Mouse (Mus musculus): ENCODE results near the gene Fam240a. TPM values are rescaled to one million over a fixed set of nuclear protein-coding genes. Genes with fewer than 3 reads are reported as not detected.

The Fam240a gene
- polyA plus RNA-seq, 1 experiment from 2014 or later: not detected

GRCm38 (mm10) chr9:110952931-110953549 is 36.4 kb upstream of the Fam240a start:
- Histone ChIP-seq H3K4me1 (peaks cover 12% of the 10 kb centered on the region), H3K27ac (replicated peaks) (peak overlapping the region; percentile 86), H3K4me2 (peak overlapping the region; percentile 94), H3K36me3 (no peaks in the 10 kb centered on the region), H3K9me3 (replicated peaks) (no peaks in the 10 kb centered on the region), H3K27me3 (replicated peaks) (0 out of 2 replicates have a peak, but pooled peaks cover 7% of the 10 kb centered on the region), H3K4me3 (replicated peaks) (peak overlapping the region; percentile 48), H3K9ac (replicated peaks) (peak overlapping the region; percentile 59)
- no peak for ATAC-seq (ENCODE audit: low FRiP score)
- 45% methylated on average over 5 of the region's 5 CpGs for WGBS

- H3K27me3 ChIP-seq (replicated peaks): 0 out of 2 replicates have a peak, but pooled peaks cover 7% of the 10 kb centered on the region
- H3K9ac ChIP-seq (replicated peaks): no peak overlapping the region
- no peak overlapping the region for H3K4me3 ChIP-seq (replicated peaks)
- H3K4me1 ChIP-seq: peaks cover 12% of the 10 kb centered on the region
- 56% methylated on average over 6 of the region's 6 CpGs for WGBS
- no peak overlapping the region for H3K4me2 ChIP-seq
- H3K27ac ChIP-seq (replicated peaks): no peak overlapping the region
- no peaks in the 10 kb centered on the region for H3K9me3 ChIP-seq (replicated peaks)
- no peaks in the 10 kb centered on the region for H3K36me3 ChIP-seq
- ATAC-seq (ENCODE audit: low FRiP score): no peak
Measured at GRCm38 (mm10) chr9:110952398-110952797, 35.7 kb upstream of the Fam240a start.

GRCm38 (mm10) chr9:110951866-110952265 is 35.2 kb upstream of the Fam240a start:
- peaks cover 12% of the 10 kb centered on the region for H3K4me1 ChIP-seq
- no peak overlapping the region for H3K4me3 ChIP-seq (replicated peaks)
- H3K9ac ChIP-seq (replicated peaks): no peak overlapping the region
- no peaks in the 10 kb centered on the region for H3K9me3 ChIP-seq (replicated peaks)
- no peaks in the 10 kb centered on the region for H3K36me3 ChIP-seq
- H3K27ac ChIP-seq (replicated peaks): no peak overlapping the region
- H3K4me2 ChIP-seq: no peak overlapping the region
- 0 out of 2 replicates have a peak, but pooled peaks cover 7% of the 10 kb centered on the region for H3K27me3 ChIP-seq (replicated peaks)
- ATAC-seq (ENCODE audit: low FRiP score): no peak
- 95% methylated on average over 13 of the region's 13 CpGs for WGBS

GRCm38 (mm10) chr9:110951397-110951796 is 34.7 kb upstream of the Fam240a start, which contains the start of gene Lrrc2:
Gene Lrrc2 (plus strand): TSS chr9:110951545.
- Histone ChIP-seq H3K36me3 (no peaks in the 10 kb centered on the region), H3K4me1 (peaks cover 15% of the 10 kb centered on the region), H3K27ac (replicated peaks) (no peak within 1 kb of the TSS), H3K9me3 (replicated peaks) (no peaks in the 10 kb centered on the region), H3K4me2 (no peak within 1 kb of the TSS), H3K4me3 (replicated peaks) (no peak within 1 kb of the TSS), H3K27me3 (replicated peaks) (peaks cover 9% of the 10 kb centered on the region; the same call in 1 of the 2 replicates), H3K9ac (replicated peaks) (no peak within 1 kb of the TSS)
- WGBS: 85% methylated on average over 11 of the region's 11 CpGs
- ATAC-seq (ENCODE audit: low FRiP score): no peak

- peaks cover 9% of the 10 kb centered on the region; the same call in 1 of the 2 replicates for H3K27me3 ChIP-seq (replicated peaks)
- no peak overlapping the region for H3K27ac ChIP-seq (replicated peaks)
- H3K4me1 ChIP-seq: peaks cover 20% of the 10 kb centered on the region
- no peaks in the 10 kb centered on the region for H3K36me3 ChIP-seq
- H3K9ac ChIP-seq (replicated peaks): no peak overlapping the region
- no peaks in the 10 kb centered on the region for H3K9me3 ChIP-seq (replicated peaks)
- H3K4me3 ChIP-seq (replicated peaks): no peak overlapping the region
- no peak for ATAC-seq (ENCODE audit: low FRiP score)
- H3K4me2 ChIP-seq: no peak overlapping the region
- WGBS: 97% methylated on average over 3 of the region's 3 CpGs
Measured at GRCm38 (mm10) chr9:110950109-110950508, 33.4 kb upstream of the Fam240a start.

- WGBS: 67% methylated on average over 8 of the region's 8 CpGs
- ATAC-seq (ENCODE audit: low FRiP score): no peak
Measured at GRCm38 (mm10) chr9:110948813-110949310, 32.2 kb upstream of the Fam240a start.

DNA sequence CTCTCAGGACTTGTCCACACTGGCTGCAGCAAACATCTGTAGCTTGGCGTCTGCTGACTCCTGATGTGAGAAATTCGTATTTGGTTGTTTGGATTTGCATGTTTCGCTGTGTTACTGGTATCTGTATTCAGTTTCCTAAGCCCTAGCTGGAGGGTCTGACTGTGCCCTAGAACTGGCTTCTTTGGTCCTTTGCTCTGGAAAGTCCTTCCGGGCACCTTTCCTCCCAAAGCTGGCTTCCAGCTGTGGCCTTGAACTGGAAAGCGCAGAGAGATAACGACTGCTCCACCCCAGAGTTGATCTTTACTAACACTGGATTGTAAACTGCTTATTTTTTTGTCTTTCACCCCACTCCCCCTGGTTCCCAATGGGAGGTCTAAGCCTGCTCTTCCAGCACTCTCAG is 31.2 kb upstream of the Fam240a start:
- Histone ChIP-seq H3K27me3 (replicated peaks) (peaks cover 19% of the 10 kb centered on the region; the same call in 1 of the 2 replicates), H3K4me3 (replicated peaks) (no peak overlapping the region), H3K9ac (replicated peaks) (no peak overlapping the region), H3K27ac (replicated peaks) (no peak overlapping the region), H3K36me3 (no peaks in the 10 kb centered on the region), H3K4me2 (no peak overlapping the region), H3K9me3 (replicated peaks) (no peaks in the 10 kb centered on the region), H3K4me1 (peaks cover 16% of the 10 kb centered on the region)
- ATAC-seq (ENCODE audit: low FRiP score): no peak
- 43% methylated on average over 6 of the region's 6 CpGs for WGBS

More at GRCm38 (mm10) chr9:110948813-110949310, 32.2 kb upstream of the Fam240a start:
- Histone ChIP-seq H3K36me3 (no peaks in the 10 kb centered on the region), H3K27ac (replicated peaks) (no peak overlapping the region), H3K4me1 (peaks cover 21% of the 10 kb centered on the region), H3K9me3 (replicated peaks) (no peaks in the 10 kb centered on the region), H3K27me3 (replicated peaks) (peaks cover 19% of the 10 kb centered on the region; the same call in 1 of the 2 replicates), H3K4me2 (no peak overlapping the region), H3K9ac (replicated peaks) (no peak overlapping the region), H3K4me3 (replicated peaks) (no peak overlapping the region)

- WGBS: 13% methylated on average over 6 of the region's 6 CpGs
Measured at GRCm38 (mm10) chr9:110947261-110947661, 30.6 kb upstream of the Fam240a start.

GRCm38 (mm10) chr9:110946548-110947044 is 29.9 kb upstream of the Fam240a start:
- H3K4me3 ChIP-seq (replicated peaks): no peak overlapping the region
- no peaks in the 10 kb centered on the region for H3K36me3 ChIP-seq
- peaks cover 13% of the 10 kb centered on the region for H3K4me1 ChIP-seq
- 12% methylated on average over 20 of the region's 20 CpGs for WGBS
- no peak overlapping the region for H3K9ac ChIP-seq (replicated peaks)
- no peaks in the 10 kb centered on the region for H3K9me3 ChIP-seq (replicated peaks)
- no peak for ATAC-seq (ENCODE audit: low FRiP score)
- no peak overlapping the region for H3K4me2 ChIP-seq
- H3K27me3 ChIP-seq (replicated peaks): peaks cover 17% of the 10 kb centered on the region; the same call in 1 of the 2 replicates
- no peak overlapping the region for H3K27ac ChIP-seq (replicated peaks)

More at GRCm38 (mm10) chr9:110947261-110947661, 30.6 kb upstream of the Fam240a start:
- ATAC-seq (ENCODE audit: low FRiP score): no peak
- no peak overlapping the region for H3K9ac ChIP-seq (replicated peaks)
- peaks cover 13% of the 10 kb centered on the region for H3K4me1 ChIP-seq
- H3K27me3 ChIP-seq (replicated peaks): peaks cover 18% of the 10 kb centered on the region; the same call in 1 of the 2 replicates
- no peaks in the 10 kb centered on the region for H3K36me3 ChIP-seq
- H3K9me3 ChIP-seq (replicated peaks): no peaks in the 10 kb centered on the region
- no peak overlapping the region for H3K4me3 ChIP-seq (replicated peaks)
- H3K4me2 ChIP-seq: no peak overlapping the region
- no peak overlapping the region for H3K27ac ChIP-seq (replicated peaks)

DNA sequence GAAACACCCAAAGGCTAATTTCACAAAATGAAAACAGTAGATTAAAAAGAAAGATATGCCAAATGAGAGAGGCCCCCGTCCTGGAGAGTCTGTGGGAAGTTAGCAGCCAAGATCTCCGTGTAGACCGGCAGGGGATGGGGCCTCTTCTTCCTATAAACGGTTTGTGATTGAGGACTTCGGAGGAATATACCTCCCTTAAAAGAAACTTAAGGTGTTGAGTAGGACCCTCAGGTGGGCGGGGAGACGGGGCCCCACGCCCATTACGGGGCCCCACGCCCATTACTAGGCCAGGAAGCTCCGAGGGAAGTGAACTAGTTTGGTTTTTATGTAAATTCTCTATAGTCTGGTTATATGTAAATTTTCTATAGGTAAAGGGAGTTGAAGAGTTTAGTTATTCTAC is 29.3 kb upstream of the Fam240a start, which contains the start of gene Tdgf1:
Gene Tdgf1 (minus strand): TSS at position 233 of the 400 bp plus-strand sequence.
- Histone ChIP-seq H3K27ac (replicated peaks) (no peak within 1 kb of the TSS), H3K9ac (replicated peaks) (no peak within 1 kb of the TSS), H3K4me1 (peaks cover 13% of the 10 kb centered on the region), H3K4me2 (peak within 1 kb of the TSS; percentile 39), H3K9me3 (replicated peaks) (no peaks in the 10 kb centered on the region), H3K27me3 (replicated peaks) (peaks cover 17% of the 10 kb centered on the region; the same call in 1 of the 2 replicates), H3K4me3 (replicated peaks) (peak within 1 kb of the TSS; percentile 8; the same call in 1 of the 2 replicates), H3K36me3 (no peaks in the 10 kb centered on the region)
- no peak for ATAC-seq (ENCODE audit: low FRiP score)
- 15% methylated on average over 11 of the region's 11 CpGs for whole genome bisulfite sequencing

- Histone ChIP-seq H3K27me3 (replicated peaks) (peaks cover 17% of the 10 kb centered on the region; the same call in 1 of the 2 replicates), H3K4me2 (peak overlapping the region; percentile 39), H3K9me3 (replicated peaks) (no peaks in the 10 kb centered on the region), H3K4me3 (replicated peaks) (peak overlapping the region; percentile 8; the same call in 1 of the 2 replicates), H3K4me1 (peaks cover 13% of the 10 kb centered on the region), H3K36me3 (no peaks in the 10 kb centered on the region), H3K9ac (replicated peaks) (no peak overlapping the region), H3K27ac (replicated peaks) (no peak overlapping the region)
- WGBS: 10% methylated on average over 18 of the region's 18 CpGs
- peak; percentile 22; the same call in 1 of the 2 replicates for ATAC-seq (ENCODE audit: low FRiP score)
Measured at GRCm38 (mm10) chr9:110945343-110945742, 28.7 kb upstream of the Fam240a start.

Data from neural tube, embryonic 15.5 days (tissue).